Mouse (Mus musculus): Measurements from ENCODE around the gene Noxo1.

DNA sequence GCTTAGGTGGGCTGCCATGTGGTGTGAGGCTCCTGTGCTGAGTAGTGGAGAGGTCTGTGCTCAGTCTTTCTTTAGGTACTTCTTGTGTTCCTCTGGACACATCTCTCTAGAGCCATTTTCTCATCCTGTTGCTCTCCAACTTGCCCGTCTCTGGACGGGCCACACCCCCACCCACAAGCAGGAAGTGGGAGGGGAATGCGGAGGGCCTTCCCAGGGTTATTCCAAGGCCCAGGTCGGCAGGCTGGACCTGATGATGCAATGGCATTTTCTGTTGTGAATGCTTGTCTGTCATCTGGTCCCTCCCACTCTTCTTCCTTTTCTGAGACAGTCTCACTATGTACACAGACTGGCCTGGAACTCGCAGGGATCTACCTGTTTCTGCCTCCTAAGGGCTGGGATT, 23.9 kb upstream of the Noxo1 start:
- TF ChIP-seq CTCF (IDR thresholded peaks at IDR 0.05; ENCODE audit: low read depth) = no peak
- TF ChIP-seq EP300 (IDR thresholded peaks at IDR 0.05; ENCODE audit: low read depth) = no peak
